Mouse (Mus musculus) MEL (cell line): ENCODE data around the gene Wdr82. TPM values are rescaled to one million over a fixed set of nuclear protein-coding genes. Genes with fewer than 3 reads are reported as not detected.

ENCODE experiments used
- DNase-seq: peaks from one replicate; pipeline ENCODE4 v3.0.0; 2011; ENCODE audit warnings: low read depth, low spot score
- H3K27ac ChIP-seq: 2 replicates; pipeline ENCODE4 v1.5.1; 2012; ENCODE audit warnings: low read depth, mild to moderate bottlenecking, control low read depth, low read length, moderate library complexity; ENCODE audit not compliant: control insufficient read depth
- H3K27me3 ChIP-seq, 2 experiments: fragments of 150-350 bp in 1 of 2; sonication (generic) in 1 of 2; 2 replicates each; pipeline ENCODE4 v1.6.1; 2012; ENCODE audit warnings: low read length in 2 of 2, mild to moderate bottlenecking in 2 of 2, improper control_type of control experiment in 1 of 2, moderate library complexity in 1 of 2; ENCODE audit not compliant: insufficient read depth in 2 of 2, control insufficient read depth in 1 of 2
- H3K36me3 ChIP-seq, 2 experiments: 2 replicates each; pipeline ENCODE4 v1.6.1; 2012 to 2014; ENCODE audit warnings: low read length in 2 of 2, improper control_type of control experiment in 1 of 2, inconsistent platforms in 1 of 2, mild to moderate bottlenecking in 1 of 2; ENCODE audit not compliant: insufficient read depth in 2 of 2, control insufficient read depth in 1 of 2
- H3K4me1 ChIP-seq, 2 experiments: fragments of 150-350 bp in 1 of 2; sonication (generic) in 1 of 2; 2 replicates each; pipeline ENCODE4 v1.6.1; 2012; ENCODE audit warnings: low read length in 2 of 2, improper control_type of control experiment in 1 of 2, mild to moderate bottlenecking in 1 of 2; ENCODE audit not compliant: insufficient read depth in 2 of 2, control insufficient read depth in 1 of 2
- H3K4me3 ChIP-seq, 2 experiments: fragments of 150-350 bp in 1 of 2; sonication (generic) in 1 of 2; 2 replicates each; pipeline ENCODE4 v1.5.1; 2012; ENCODE audit warnings: low read depth in 2 of 2, low read length in 2 of 2, mild to moderate bottlenecking in 2 of 2, moderate library complexity in 2 of 2, control low read depth in 1 of 2, improper control_type of control experiment in 1 of 2; ENCODE audit not compliant: control insufficient read depth in 1 of 2, insufficient read depth in 1 of 2
- H3K79me2 ChIP-seq: 2 replicates; pipeline ENCODE4 v1.6.1; 2012; ENCODE audit warnings: mild to moderate bottlenecking, low read length, moderate library complexity; ENCODE audit not compliant: control insufficient read depth, poor library complexity, insufficient read depth
- H3K9ac ChIP-seq: 2 replicates; pipeline ENCODE4 v1.6.1; 2012; ENCODE audit warnings: low read depth, mild to moderate bottlenecking, control low read depth, low read length, moderate library complexity; ENCODE audit not compliant: control insufficient read depth, poor library complexity, severe bottlenecking
- H3K9me3 ChIP-seq: fragments of 150-350 bp; sonication (generic); replicated peaks from 2 replicates; pipeline ENCODE4 v1.6.1; 2012; ENCODE audit warnings: mild to moderate bottlenecking, low read length, improper control_type of control experiment, moderate library complexity; ENCODE audit not compliant: insufficient read depth
- BHLHE40 ChIP-seq: IDR thresholded peaks from 2 replicates; pipeline ENCODE4 v1.6.1; 2012; ENCODE audit warnings: low read depth, mild to moderate bottlenecking, inconsistent platforms, low read length, improper control_type of control experiment, borderline replicate concordance
- CHD2 ChIP-seq: IDR thresholded peaks from 2 replicates; pipeline ENCODE4 v1.6.1; 2011; ENCODE audit warnings: low read length, improper control_type of control experiment
- E2F4 ChIP-seq: IDR thresholded peaks from 2 replicates; pipeline ENCODE4 v1.6.1; 2011; ENCODE audit warnings: low read depth, low read length, improper control_type of control experiment, borderline replicate concordance
- ETS1 ChIP-seq: IDR thresholded peaks from 2 replicates; pipeline ENCODE4 v1.6.1; 2012; ENCODE audit warnings: low read depth, mild to moderate bottlenecking, inconsistent platforms, low read length, improper control_type of control experiment, moderate library complexity
- GATA1 ChIP-seq: IDR thresholded peaks from 2 replicates; pipeline ENCODE4 v1.6.1; 2011; ENCODE audit warnings: low read depth, low read length, improper control_type of control experiment
- JUND ChIP-seq: IDR thresholded peaks from 2 replicates; pipeline ENCODE4 v1.6.1; 2011; ENCODE audit warnings: low read depth, mild to moderate bottlenecking, improper control_type of control experiment, low read length
- KAT2A ChIP-seq: conservative IDR thresholded peaks from 2 replicates; pipeline ENCODE4 v1.6.1; 2012; ENCODE audit warnings: low read depth, low read length, improper control_type of control experiment, inconsistent platforms
- MAFK ChIP-seq: IDR thresholded peaks from 2 replicates; pipeline ENCODE4 v1.6.1; 2011; ENCODE audit warnings: low read depth, mild to moderate bottlenecking, low read length, improper control_type of control experiment, borderline replicate concordance
- MAX ChIP-seq: IDR thresholded peaks from 2 replicates; pipeline ENCODE4 v1.6.1; 2011; ENCODE audit warnings: low read length, improper control_type of control experiment
- MAZ ChIP-seq: IDR thresholded peaks from 2 replicates; pipeline ENCODE4 v1.6.1; 2012; ENCODE audit warnings: low read depth, mild to moderate bottlenecking, inconsistent platforms, low read length, improper control_type of control experiment
- MYB ChIP-seq: IDR thresholded peaks from 2 replicates; pipeline ENCODE4 v1.6.1; 2011; ENCODE audit warnings: mild to moderate bottlenecking, low read depth, low read length, improper control_type of control experiment
- NELFE ChIP-seq: IDR thresholded peaks from 2 replicates; pipeline ENCODE4 v1.6.1; 2011; ENCODE audit warnings: low read depth, low read length, improper control_type of control experiment
- NRF1 ChIP-seq: IDR thresholded peaks from 2 replicates; pipeline ENCODE4 v1.6.1; 2014; ENCODE audit warnings: low read depth, mild to moderate bottlenecking, inconsistent platforms, low read length, improper control_type of control experiment, moderate library complexity; ENCODE audit not compliant: poor library complexity, insufficient read depth, severe bottlenecking
- POLR2A ChIP-seq, 2 experiments: IDR thresholded peaks; 2 replicates each; pipeline ENCODE4 v1.6.1; 2011 to 2012; ENCODE audit warnings: low read length in 2 of 2, mild to moderate bottlenecking in 2 of 2, control low read depth in 1 of 2, improper control_type of control experiment in 1 of 2, low read depth in 1 of 2, moderate library complexity in 1 of 2; ENCODE audit not compliant: control insufficient read depth in 1 of 2, insufficient read depth in 1 of 2, poor library complexity in 1 of 2
- POLR2AphosphoS2 ChIP-seq: IDR thresholded peaks from 2 replicates; pipeline ENCODE4 v1.6.1; 2011; ENCODE audit warnings: low read length, improper control_type of control experiment
- POLR2AphosphoS5 ChIP-seq: IDR thresholded peaks from 2 replicates; pipeline ENCODE4 v1.6.1; 2012; ENCODE audit warnings: low read depth, borderline replicate concordance, mild to moderate bottlenecking, inconsistent platforms, low read length, moderate library complexity, mixed read lengths
- RAD21 ChIP-seq: IDR thresholded peaks from 2 replicates; pipeline ENCODE4 v1.6.1; 2011; ENCODE audit warnings: mild to moderate bottlenecking, low read depth, low read length, improper control_type of control experiment
- TAL1 ChIP-seq: IDR thresholded peaks from 2 replicates; pipeline ENCODE4 v1.6.1; 2012; ENCODE audit warnings: mild to moderate bottlenecking, inconsistent platforms, low read length, moderate library complexity, mixed read lengths
- TCF12 ChIP-seq: IDR thresholded peaks from 2 replicates; pipeline ENCODE4 v1.6.1; 2014; ENCODE audit warnings: low read depth, mild to moderate bottlenecking, inconsistent platforms, low read length, improper control_type of control experiment, moderate library complexity
- USF2 ChIP-seq, 2 experiments: IDR thresholded peaks; 2 replicates each; pipeline ENCODE4 v1.6.1; 2011 to 2012; ENCODE audit warnings: improper control_type of control experiment in 2 of 2, low read length in 2 of 2, borderline replicate concordance in 1 of 2, inconsistent platforms in 1 of 2, low read depth in 1 of 2, mild to moderate bottlenecking in 1 of 2; ENCODE audit not compliant: insufficient read depth in 1 of 2
- ZKSCAN1 ChIP-seq: IDR thresholded peaks from 2 replicates; pipeline ENCODE4 v1.6.1; 2012; ENCODE audit warnings: low read depth, mild to moderate bottlenecking, inconsistent platforms, low read length, improper control_type of control experiment, moderate library complexity
- ZMIZ1 ChIP-seq: IDR thresholded peaks from 2 replicates; pipeline ENCODE4 v1.6.1; 2012; ENCODE audit warnings: low read depth, mild to moderate bottlenecking, inconsistent platforms, low read length, improper control_type of control experiment, moderate library complexity
- polyA plus RNA-seq, 2 experiments: library from polyadenylated mRNA; stranded (reverse) in 1 of 2; unstranded in 1 of 2; fragments of >175 nt in 1 of 2; fragments of >200 nt in 1 of 2; gene quantifications; 2 replicates each; pipeline versions ENCODE4 v1.2.1 to v1.2.4; 2012; ENCODE audit warnings: low replicate concordance in 2 of 2, low read depth in 1 of 2; ENCODE audit not compliant: insufficient read length in 2 of 2, insufficient read depth in 1 of 2, missing spikeins in 1 of 2
- total RNA-seq: library from RNA; depleted of rRNA; stranded (reverse); fragments of 300-350 nt; gene quantifications from 2 replicates; pipeline ENCODE4 v1.2.3, GENCODE M21; 2012

Gene Wdr82
- total and polyA plus RNA-seq, 3 experiments, result 41.7 to 108 (median 72.2) TPM

- H3K4me3 ChIP-seq, result no peak overlapping the region
- TF ChIP-seq MAX (no peak), MYB (no peak), KAT2A (no peak), NELFE (no peak), CHD2 (no peak), MAFK (no peak), POLR2A (IDR thresholded peaks at IDR 0.05; ENCODE audit: control insufficient read depth in 1 of 2, insufficient read depth in 1 of 2, low read depth in 1 of 2, low read length in 2 of 2, poor library complexity in 1 of 2) (no peak), ZKSCAN1 (no peak), ETS1 (no peak), E2F4 (no peak), USF2 (IDR thresholded peaks at IDR 0.05; ENCODE audit: borderline replicate concordance in 1 of 2, insufficient read depth in 1 of 2, low read depth in 1 of 2, low read length in 2 of 2) (no peak), TCF12 (no peak), GATA1 (no peak), POLR2AphosphoS2 (no peak)
- no peaks in the 10 kb centered on the region for H3K9me3 ChIP-seq
Observed at GRCm38 (mm10) chr9:106137671-106138216, 33.0 kb upstream of the Wdr82 start.

GRCm38 (mm10) chr9:106139763-106140162 is 31.0 kb upstream of the Wdr82 start:
- Histone ChIP-seq H3K9me3 (no peaks in the 10 kb centered on the region), H3K27ac (no peak overlapping the region), H3K36me3 (no peaks in the 10 kb centered on the region), H3K27me3 (peaks cover 0 to 5% of the 10 kb centered on the region in 2 experiments; a peak in 2 of 4 replicates), H3K4me1 (no peaks in the 10 kb centered on the region), H3K79me2 (no peaks in the 10 kb centered on the region), H3K4me3 (no peak overlapping the region), H3K9ac (no peak overlapping the region)
- DNase-seq, result no peak
- TF ChIP-seq MYB, result no peak

More at GRCm38 (mm10) chr9:106137671-106138216, 33.0 kb upstream of the Wdr82 start:
- H3K9ac ChIP-seq, result no peak overlapping the region
- no peak for DNase-seq
- no peaks in the 10 kb centered on the region for H3K79me2 ChIP-seq
- no peaks in the 10 kb centered on the region for H3K4me1 ChIP-seq
- H3K36me3 ChIP-seq, result no peaks in the 10 kb centered on the region
- H3K27ac ChIP-seq, result no peak overlapping the region
- peaks cover 0 to 5% of the 10 kb centered on the region in 2 experiments; a peak in 2 of 4 replicates for H3K27me3 ChIP-seq

- Histone ChIP-seq H3K27me3 (peaks cover 0 to 2% of the 10 kb centered on the region in 2 experiments; a peak in 2 of 4 replicates), H3K79me2 (no peaks in the 10 kb centered on the region), H3K27ac (no peak overlapping the region), H3K9ac (no peak overlapping the region), H3K36me3 (no peaks in the 10 kb centered on the region), H3K4me3 (no peak overlapping the region), H3K4me1 (no peaks in the 10 kb centered on the region), H3K9me3 (no peaks in the 10 kb centered on the region)
- no peak for TF ChIP-seq MAX
- no peak for TF ChIP-seq NRF1
- no peak for TF ChIP-seq TCF12
- no peak for TF ChIP-seq NELFE
- TF ChIP-seq RAD21, result no peak
- no peak for TF ChIP-seq BHLHE40
- no peak for TF ChIP-seq TAL1
- no peak for TF ChIP-seq JUND
- no peak for TF ChIP-seq MAFK
- TF ChIP-seq POLR2AphosphoS5, result no peak
- TF ChIP-seq ZMIZ1, result no peak
- no peak for TF ChIP-seq MAZ
- DNase-seq, result no peak
Observed at GRCm38 (mm10) chr9:106141955-106142354, 28.8 kb upstream of the Wdr82 start.
